In genomic region chr17:30874276-30874675, GRCm38 (mm10) we compare ENCODE assay signal across 10 mouse cellular contexts. TPM values are rescaled to one million over a fixed set of nuclear protein-coding genes. Genes with fewer than 3 reads are reported as not detected.
DNase-seq lines count a peak whose midpoint lies in the region; ATAC-seq and TF ChIP-seq lines count a peak whose summit lies in the region.
"Had no signal": no experiment of that assay in that cellular context is flagged by ENCODE, and none has a peak within 500 bp of the region (broad histone marks: within the 10 kb centered on the region; RNA-seq: fewer than 3 reads in every experiment).

No protein-coding gene starts in this region.

- peak; percentile 63; the same call in 1 of the 2 replicates for TF ChIP-seq CTCF in thymus, adult 2 months (IDR thresholded peaks at IDR 0.05; ENCODE audit: borderline replicate concordance, control insufficient read depth, extremely low read depth, insufficient read depth, low read length, poor library complexity)
- TF ChIP-seq CTCF in testis, adult 2 months (IDR thresholded peaks at IDR 0.05; ENCODE audit: control insufficient read depth, insufficient read depth, insufficient replicate concordance, low read depth, low read length), result peak; percentile 86; the same call in 1 of the 2 replicates

- no peak for TF ChIP-seq POLR2A in thymus, adult 2 months (IDR thresholded peaks at IDR 0.05; ENCODE audit: control insufficient read depth, extremely low read depth, insufficient read depth, low read length, poor library complexity)
- TF ChIP-seq POLR2A in testis, adult 2 months (IDR thresholded peaks at IDR 0.05; ENCODE audit: control insufficient read depth, low read depth, low read length), result no peak; the same call in 1 of the 2 replicates

- no peak overlapping the region for H3K4me3 ChIP-seq in thymus, adult 2 months (ENCODE audit: control insufficient read depth, insufficient read depth, low read length)
- no peak overlapping the region for H3K4me3 ChIP-seq in intestine, embryonic 14.5 days (ENCODE audit: low read depth, low read length)
- H3K4me3 ChIP-seq in testis, adult 2 months (ENCODE audit: control insufficient read depth, low read depth, low read length), result peak overlapping the region; percentile 91
- H3K4me3 ChIP-seq: midbrain, embryonic 13.5 days had no signal

- no peaks in the 10 kb centered on the region for H3K9me3 ChIP-seq in intestine, embryonic 14.5 days (ENCODE audit: control insufficient read depth, low read length)

- WGBS in thymus, adult 2 months, result 81% methylated on average over 15 of the region's 15 CpGs
- WGBS in intestine, embryonic 14.5 days, result 58% methylated on average over 15 of the region's 15 CpGs

- peak; percentile 88 for DNase-seq in heart, adult 11 months
- DNase-seq in heart, adult 9 months (ENCODE audit: low spot score in 2 of 2), result no peak
- DNase-seq in thymus, adult 2 months, result peak; percentile 21
- DNase-seq in thymus, adult 18-20 months, result no peak
- DNase-seq in intestine, embryonic 14.5 days (ENCODE audit: low spot score), result no peak
- DNase-seq in cerebellum, adult 9-10 months, result no peak
- DNase-seq: retina, postnatal 1 day had no signal

- peak overlapping the region; percentile 11; the same call in 1 of the 2 replicates for H3K4me2 ChIP-seq in intestine, embryonic 14.5 days (ENCODE audit: low read length)
- H3K4me2 ChIP-seq: midbrain, embryonic 13.5 days had no signal

- no peaks in the 10 kb centered on the region for H3K36me3 ChIP-seq in thymus, adult 2 months (ENCODE audit: control insufficient read depth, insufficient read depth, low read length)
- H3K36me3 ChIP-seq in intestine, embryonic 14.5 days (ENCODE audit: control insufficient read depth, insufficient read depth, low read length), result no peaks in the 10 kb centered on the region
- no peaks in the 10 kb centered on the region for H3K36me3 ChIP-seq in testis, adult 2 months (ENCODE audit: control insufficient read depth, insufficient read depth, low read length)
- H3K36me3 ChIP-seq: midbrain, embryonic 13.5 days had no signal

- H3K27ac ChIP-seq in thymus, adult 2 months (ENCODE audit: control insufficient read depth, insufficient read depth, low read length), result no peak overlapping the region
- no peak overlapping the region for H3K27ac ChIP-seq in intestine, embryonic 14.5 days (ENCODE audit: low read depth)
- peak overlapping the region; percentile 89 for H3K27ac ChIP-seq in testis, adult 2 months (ENCODE audit: control insufficient read depth, insufficient read depth, low read depth, low read length)
- H3K27ac ChIP-seq: midbrain, embryonic 13.5 days had no signal

- H3K27me3 ChIP-seq in thymus, adult 2 months (ENCODE audit: control insufficient read depth, insufficient read depth, low read length), result no peaks in the 10 kb centered on the region
- H3K27me3 ChIP-seq in intestine, embryonic 14.5 days (replicated peaks; ENCODE audit: control insufficient read depth, insufficient read depth, low read length), result no peaks in the 10 kb centered on the region
- no peaks in the 10 kb centered on the region for H3K27me3 ChIP-seq in testis, adult 2 months (ENCODE audit: control insufficient read depth, insufficient read depth, low read length)
- H3K27me3 ChIP-seq: midbrain, embryonic 13.5 days had no signal

- ATAC-seq in intestine, embryonic 14.5 days (replicated peaks; ENCODE audit: low FRiP score, low TSS enrichment, low read depth), result no peak
- no peak for ATAC-seq in inflammation-experienced regulatory T-cells, adult 6 months
- ATAC-seq: midbrain, embryonic 13.5 days had no signal

- H3K4me1 ChIP-seq in thymus, adult 2 months (replicated peaks; ENCODE audit: control insufficient read depth, insufficient read depth, low read length), result no peaks in the 10 kb centered on the region
- H3K4me1 ChIP-seq in intestine, embryonic 14.5 days (replicated peaks; ENCODE audit: control insufficient read depth, insufficient read depth, low read length), result no peaks in the 10 kb centered on the region
- H3K4me1 ChIP-seq in testis, adult 2 months (ENCODE audit: control insufficient read depth, insufficient read depth, low read length), result peaks cover 2% of the 10 kb centered on the region; the same call in 1 of the 2 replicates

- H3K9ac ChIP-seq in intestine, embryonic 14.5 days (ENCODE audit: low read length), result no peak overlapping the region
- H3K9ac ChIP-seq: midbrain, embryonic 13.5 days had no signal

RNA-seq across cellular contexts. Expression of gene Glp1r, which starts 27.3 kb away (rescaled TPM):
- 0.07 and 0.14 TPM in 2 replicates for polyA plus RNA-seq in thymus, adult 2 months (2012; rRNA removed)
- polyA plus RNA-seq in intestine, embryonic 14.5 days (2014; fragmentation: Nextera tagmentation; extraction: Ambion mirVana), result 0.31 and 0.37 TPM in 2 replicates
- 0.25 and 0.31 TPM in 2 replicates for polyA plus RNA-seq in testis, adult 2 months (2012; rRNA removed)
- polyA plus RNA-seq in inflammation-experienced regulatory T-cells, adult 6 months (2017; shearing (Covaris generic)), result under 1 TPM in 2 of 3 experiments, not detected in 1; 0.08 to 0.18 TPM

Comparison
In these comparisons a context has a peak if more than half of its experiments do, and no peak if none do; other contexts are left out.
1. DNase-seq: peak in heart, adult 11 months (single experiment) and thymus, adult 2 months (single experiment); none in heart, adult 9 months (0 of 2), thymus, adult 18-20 months (0 of 2), intestine, embryonic 14.5 days (single experiment) and cerebellum, adult 9-10 months (single experiment).